Comparison of ENCODE assay signal across 23 mouse cellular contexts in genomic region chr15:4815711-4816110, GRCm38 (mm10).
DNase-seq lines count a peak whose midpoint lies in the region; ATAC-seq lines count a peak whose summit lies in the region.
"Had no signal": no experiment of that assay in that cellular context is flagged by ENCODE, and none has a peak within 500 bp of the region (broad histone marks: within the 10 kb centered on the region; RNA-seq: fewer than 3 reads in every experiment).

No protein-coding gene starts in this region.

- H3K27me3 ChIP-seq in forebrain, embryonic 12.5 days: no peaks in the 10 kb centered on the region
- H3K27me3 ChIP-seq: forebrain, embryonic 13.5 days; heart, embryonic 15.5 days; limb, embryonic 15.5 days; liver, embryonic 15.5 days had no signal

- ATAC-seq in cerebellum, adult (ENCODE audit: insufficient number of reproducible peaks, low FRiP score, low TSS enrichment): peak; percentile 95
- no peak for ATAC-seq in forebrain, embryonic 12.5 days (ENCODE audit: low FRiP score)
- ATAC-seq: activated CD4-positive, CD25-positive, alpha-beta regulatory T cell, adult 4 months; forebrain, embryonic 13.5 days; hindbrain, postnatal 0 days; intestine, postnatal 0 days had no signal

- H3K4me1 ChIP-seq in forebrain, embryonic 12.5 days: no peaks in the 10 kb centered on the region
- H3K4me1 ChIP-seq: forebrain, embryonic 13.5 days; heart, embryonic 15.5 days; limb, embryonic 15.5 days; liver, embryonic 15.5 days; midbrain, embryonic 10.5 days had no signal

- intact Hi-C loops in left cerebral cortex, postnatal 10 days (cut with DNase I): no loop called here

- H3K36me3 ChIP-seq in forebrain, embryonic 12.5 days (replicated peaks): no peaks in the 10 kb centered on the region
- H3K36me3 ChIP-seq: heart, embryonic 15.5 days; limb, embryonic 15.5 days; liver, embryonic 15.5 days; midbrain, embryonic 10.5 days had no signal

- H3K9ac ChIP-seq in forebrain, embryonic 12.5 days: no peak overlapping the region
- H3K9ac ChIP-seq: forebrain, embryonic 13.5 days; heart, embryonic 15.5 days; limb, embryonic 15.5 days; liver, embryonic 15.5 days had no signal

- DNase-seq in cerebellum, postnatal 4 days (ENCODE audit: low spot score in 2 of 2): no peak
- DNase-seq in left cerebral cortex, adult 18-20 months (ENCODE audit: low spot score in 2 of 2): peak; percentile 33 to 48
- DNase-seq in left cerebral cortex, postnatal 10 days (ENCODE audit: extremely low spot score in 1 of 2, low spot score in 2 of 2): no peak
- DNase-seq in cerebellum, adult 11 months: peak; percentile 53
- DNase-seq in cerebellum, postnatal 10 days: peak; percentile 36 to 55
- no peak for DNase-seq in yolk sac, embryonic 10.5 days (ENCODE audit: low spot score)
- DNase-seq: adrenal gland, postnatal 10 days; gastrocnemius, adult 2 months; heart, adult 2 months; heart, postnatal 4 days; spleen, adult 18-20 months; thymus, postnatal 4 days had no signal

- no peak overlapping the region for H3K4me2 ChIP-seq in forebrain, embryonic 12.5 days
- H3K4me2 ChIP-seq: forebrain, embryonic 13.5 days; heart, embryonic 15.5 days; limb, embryonic 15.5 days; liver, embryonic 15.5 days had no signal

- H3K27ac ChIP-seq in forebrain, embryonic 12.5 days: no peak overlapping the region
- H3K27ac ChIP-seq: forebrain, embryonic 13.5 days; gastrocnemius, adult 2 months; heart, embryonic 15.5 days; hindbrain, postnatal 0 days; layer of hippocampus, adult 2 months; limb, embryonic 15.5 days; liver, embryonic 15.5 days; midbrain, embryonic 10.5 days had no signal

- H3K9me3 ChIP-seq in forebrain, embryonic 12.5 days: no peaks in the 10 kb centered on the region
- H3K9me3 ChIP-seq: forebrain, embryonic 13.5 days; heart, embryonic 15.5 days; limb, embryonic 15.5 days; liver, embryonic 15.5 days; midbrain, embryonic 10.5 days had no signal

- H3K4me3 ChIP-seq in forebrain, embryonic 12.5 days (replicated peaks): no peak overlapping the region
- H3K4me3 ChIP-seq: forebrain, embryonic 13.5 days; gastrocnemius, adult 2 months; heart, adult 2 months; heart, embryonic 15.5 days; layer of hippocampus, adult 2 months; limb, embryonic 15.5 days; liver, embryonic 15.5 days; midbrain, embryonic 10.5 days had no signal

- 89% methylated on average over 2 of the region's 2 CpGs for WGBS in forebrain, embryonic 12.5 days

Comparison
In these comparisons a context has a peak if more than half of its experiments do, and no peak if none do; other contexts are left out.
1. DNase-seq: peak in left cerebral cortex, adult 18-20 months (2 of 2), cerebellum, adult 11 months (single experiment) and cerebellum, postnatal 10 days (2 of 2); none in cerebellum, postnatal 4 days (0 of 2), left cerebral cortex, postnatal 10 days (0 of 2) and yolk sac, embryonic 10.5 days (single experiment).